Comparison of ENCODE assay signal across 9 mouse cellular contexts in genomic region chr9:72808176-72808575, GRCm38 (mm10). TPM values are rescaled to one million over a fixed set of nuclear protein-coding genes. Genes with fewer than 3 reads are reported as not detected.
DNase-seq lines count a peak whose midpoint lies in the region; ATAC-seq and TF ChIP-seq lines count a peak whose summit lies in the region.
"Had no signal": no experiment of that assay in that cellular context is flagged by ENCODE, and none has a peak within 500 bp of the region (broad histone marks: within the 10 kb centered on the region; RNA-seq: fewer than 3 reads in every experiment).

No protein-coding gene starts in this region.

- H3K9ac ChIP-seq in heart, adult 2 months (ENCODE audit: low read depth, low read length): no peak overlapping the region
- H3K9ac ChIP-seq in forebrain, postnatal 0 days: no peak overlapping the region
- peak overlapping the region; percentile 94 for H3K9ac ChIP-seq in midbrain, embryonic 11.5 days (ENCODE audit: low read length)

- no peak for TF ChIP-seq CTCF in heart, adult 2 months (IDR thresholded peaks at IDR 0.05)
- no peak for TF ChIP-seq CTCF in E14TG2a.4 (conservative IDR thresholded peaks at IDR 0.05; ENCODE audit: low read length)
- TF ChIP-seq CTCF in forebrain, postnatal 0 days (IDR thresholded peaks at IDR 0.05; ENCODE audit: low read depth): no peak

- no peak for TF ChIP-seq EP300 in heart, adult 2 months (IDR thresholded peaks at IDR 0.05; ENCODE audit: insufficient read depth, low read depth, low read length)

- H3K36me3 ChIP-seq in heart, adult 2 months (ENCODE audit: control insufficient read depth, insufficient read depth, low read length): no peaks in the 10 kb centered on the region
- H3K36me3 ChIP-seq in E14TG2a.4 (ENCODE audit: insufficient read depth, low read length): 0 out of 2 replicates have a peak, but pooled peaks cover 3% of the 10 kb centered on the region
- H3K36me3 ChIP-seq in forebrain, postnatal 0 days (ENCODE audit: insufficient read depth): no peaks in the 10 kb centered on the region
- H3K36me3 ChIP-seq in midbrain, embryonic 11.5 days (ENCODE audit: control insufficient read depth, insufficient read depth, low read length): no peaks in the 10 kb centered on the region

- ATAC-seq in forebrain, postnatal 0 days: no peak
- ATAC-seq in midbrain, embryonic 11.5 days (ENCODE audit: low FRiP score): no peak

- H3K4me2 ChIP-seq in forebrain, postnatal 0 days (ENCODE audit: low read depth): peak overlapping the region; percentile 100
- peak overlapping the region; percentile 85 for H3K4me2 ChIP-seq in midbrain, embryonic 11.5 days

- peaks cover 2% of the 10 kb centered on the region for H3K27me3 ChIP-seq in heart, adult 2 months (ENCODE audit: control insufficient read depth, insufficient read depth, low read length)
- peaks cover 43% of the 10 kb centered on the region for H3K27me3 ChIP-seq in E14TG2a.4 (ENCODE audit: insufficient read depth, low read length)
- peaks cover 34% of the 10 kb centered on the region for H3K27me3 ChIP-seq in forebrain, postnatal 0 days (ENCODE audit: insufficient read depth, low read length)
- no peaks in the 10 kb centered on the region for H3K27me3 ChIP-seq in midbrain, embryonic 11.5 days (ENCODE audit: control insufficient read depth, insufficient read depth, low read length)

- TF ChIP-seq POLR2A in heart, adult 2 months (IDR thresholded peaks at IDR 0.05; ENCODE audit: insufficient read depth, low read depth, low read length): no peak

- intact Hi-C loops in heart, adult 2 months (cut with DNase I): loop anchor here (5.0 kb wide), 1 partner anchor 74 kb away; no protein-coding TSS in a partner anchor

- H3K79me2 ChIP-seq in heart, adult 2 months (replicated peaks; ENCODE audit: control insufficient read depth, insufficient read depth, low read length): no peaks in the 10 kb centered on the region

- no peak for DNase-seq in heart, adult 2 months
- no peak for DNase-seq in heart, adult 9 months (ENCODE audit: low spot score in 2 of 2)
- no peak for DNase-seq in forebrain, postnatal 0 days
- DNase-seq in midbrain, embryonic 11.5 days (ENCODE audit: low spot score, missing footprints): peak; percentile 90
- no peak for DNase-seq in urinary bladder, postnatal 36 days (ENCODE audit: low spot score in 2 of 2)
- DNase-seq in adrenal gland, postnatal 36 days: no peak
- DNase-seq in adrenal gland, postnatal 14 days: no peak

- H3K4me3 ChIP-seq in heart, adult 2 months: peak overlapping the region; percentile 64
- peak overlapping the region; percentile 87 for H3K4me3 ChIP-seq in E14TG2a.4 (replicated peaks; ENCODE audit: low read length)
- H3K4me3 ChIP-seq in forebrain, postnatal 0 days (ENCODE audit: low read depth, low read length): peak overlapping the region; percentile 68
- H3K4me3 ChIP-seq in midbrain, embryonic 11.5 days (ENCODE audit: low read depth, low read length): peak overlapping the region; percentile 88

- H3K9me3 ChIP-seq in E14TG2a.4 (ENCODE audit: low read length): no peaks in the 10 kb centered on the region
- H3K9me3 ChIP-seq in forebrain, postnatal 0 days (ENCODE audit: low read length): no peaks in the 10 kb centered on the region
- no peaks in the 10 kb centered on the region for H3K9me3 ChIP-seq in midbrain, embryonic 11.5 days (ENCODE audit: control insufficient read depth, low read length)

- H3K27ac ChIP-seq in heart, adult 2 months: no peak overlapping the region
- H3K27ac ChIP-seq in forebrain, postnatal 0 days (ENCODE audit: low read depth, low read length): no peak overlapping the region
- peak overlapping the region; percentile 94 for H3K27ac ChIP-seq in midbrain, embryonic 11.5 days (ENCODE audit: low read depth, low read length)

- no peaks in the 10 kb centered on the region for H3K4me1 ChIP-seq in heart, adult 2 months (ENCODE audit: control insufficient read depth, insufficient read depth, low read length)
- H3K4me1 ChIP-seq in E14TG2a.4 (replicated peaks; ENCODE audit: low read depth, low read length): peaks cover 80% of the 10 kb centered on the region
- 0 out of 2 replicates have a peak, but pooled peaks cover 6% of the 10 kb centered on the region for H3K4me1 ChIP-seq in forebrain, postnatal 0 days (ENCODE audit: insufficient read depth)
- peaks cover 36% of the 10 kb centered on the region for H3K4me1 ChIP-seq in midbrain, embryonic 11.5 days (ENCODE audit: control insufficient read depth, insufficient read depth, low read length)

- WGBS in heart, adult 2 months: 33% methylated on average over 6 of the region's 6 CpGs
- under 1% methylated on average over 6 of the region's 6 CpGs for WGBS in forebrain, postnatal 0 days
- 1% methylated on average over 6 of the region's 6 CpGs for WGBS in midbrain, embryonic 11.5 days

RNA-seq across cellular contexts. Expression of gene Prtg, which starts 1.5 kb away (rescaled TPM):
- under 1 TPM; 0.02 to 0.05 TPM for total RNA-seq in heart, adult 2 months (2021)
- polyA plus RNA-seq in heart, adult 2 months (2012; rRNA removed): 0.12 and 0.27 TPM in 2 replicates
- total RNA-seq in forebrain, postnatal 0 days (2014; rRNA removed): 0.62 and 0.76 TPM in 2 replicates
- polyA plus RNA-seq in forebrain, postnatal 0 days (2015; fragmentation: Nextera tagmentation; extraction: Ambion mirVana): 0.11 and 0.18 TPM in 2 replicates
- 5.1 and 6.2 TPM in 2 replicates for polyA plus RNA-seq in midbrain, embryonic 11.5 days (2014; fragmentation: Nextera tagmentation; extraction: Ambion mirVana)
- under 1 TPM; 0.17 to 0.33 TPM for total RNA-seq in adrenal gland, postnatal 36 days (2021)
- 0.22 and 0.45 TPM in 2 replicates for total RNA-seq in adrenal gland, postnatal 14 days (2021)
- polyA plus RNA-seq: erythroblast, embryonic 14.5 days had no signal
